Mouse (Mus musculus) MEL-GATA-1-ER (cell line): ENCODE data around the gene Hdac5.

Source experiments
- DNase-seq: peaks from one replicate; pipeline ENCODE4 v3.0.0-alpha.2; 2012; ENCODE audit warnings: low read depth; ENCODE audit errors: extremely low read depth

Gene Hdac5

GRCm38 (mm10) chr11:102240636-102241035, 10.7 kb upstream of the Hdac5 start:
- no peak for DNase-seq

- no peak for DNase-seq
Measured at GRCm38 (mm10) chr11:102236022-102236421, 6.1 kb upstream of the Hdac5 start.

GRCm38 (mm10) chr11:102229331-102229953, 524 bp downstream of the Hdac5 start:
- no peak for DNase-seq

- no peak for DNase-seq
Measured at GRCm38 (mm10) chr11:102228646-102229268, 1.2 kb downstream of the Hdac5 start.

GRCm38 (mm10) chr11:102228191-102228545, 1.8 kb downstream of the Hdac5 start:
- DNase-seq: no peak

- no peak for DNase-seq
Measured at GRCm38 (mm10) chr11:102227270-102228190, 2.4 kb downstream of the Hdac5 start.

- no peak for DNase-seq
Measured at GRCm38 (mm10) chr11:102226067-102226978, 3.6 kb downstream of the Hdac5 start.

- no peak for DNase-seq
Measured at GRCm38 (mm10) chr11:102225221-102225620, 4.7 kb downstream of the Hdac5 start.

GRCm38 (mm10) chr11:102224686-102225085, 5.3 kb downstream of the Hdac5 start:
- DNase-seq: no peak

GRCm38 (mm10) chr11:102223166-102223565, 6.8 kb downstream of the Hdac5 start:
- no peak for DNase-seq

GRCm38 (mm10) chr11:102221954-102222351, 8.0 kb downstream of the Hdac5 start:
- DNase-seq: no peak

GRCm38 (mm10) chr11:102221243-102221953, 8.6 kb downstream of the Hdac5 start:
- DNase-seq: no peak

- DNase-seq: no peak
Measured at GRCm38 (mm10) chr11:102220451-102220850, 9.5 kb downstream of the Hdac5 start.

- no peak for DNase-seq
Measured at GRCm38 (mm10) chr11:102219994-102220346, 10.0 kb downstream of the Hdac5 start.

GRCm38 (mm10) chr11:102219247-102219993, 10.5 kb downstream of the Hdac5 start:
- no peak for DNase-seq

GRCm38 (mm10) chr11:102218783-102219182, 11.2 kb downstream of the Hdac5 start:
- peak; percentile 80 for DNase-seq

- no peak for DNase-seq
Measured at GRCm38 (mm10) chr11:102217876-102218430, 12.0 kb downstream of the Hdac5 start.

GRCm38 (mm10) chr11:102217396-102217795, 12.6 kb downstream of the Hdac5 start:
- no peak for DNase-seq

GRCm38 (mm10) chr11:102216886-102217240, 13.1 kb downstream of the Hdac5 start:
- DNase-seq: no peak
